Mouse (Mus musculus) skeletal muscle tissue, adult 2 months (tissue): ENCODE measurements around the gene Olfr538.
"Not testable (repeated sequence)": the region's sequence is repeated elsewhere in the genome, so short reads cannot be mapped to it uniquely, and the experiment has no call there.

Experiments
- DNase-seq: peaks from one replicate; pipeline ENCODE4 v3.0.0-alpha.2; 2012; ENCODE audit warnings: low read depth, low spot score

Gene Olfr538

DNA sequence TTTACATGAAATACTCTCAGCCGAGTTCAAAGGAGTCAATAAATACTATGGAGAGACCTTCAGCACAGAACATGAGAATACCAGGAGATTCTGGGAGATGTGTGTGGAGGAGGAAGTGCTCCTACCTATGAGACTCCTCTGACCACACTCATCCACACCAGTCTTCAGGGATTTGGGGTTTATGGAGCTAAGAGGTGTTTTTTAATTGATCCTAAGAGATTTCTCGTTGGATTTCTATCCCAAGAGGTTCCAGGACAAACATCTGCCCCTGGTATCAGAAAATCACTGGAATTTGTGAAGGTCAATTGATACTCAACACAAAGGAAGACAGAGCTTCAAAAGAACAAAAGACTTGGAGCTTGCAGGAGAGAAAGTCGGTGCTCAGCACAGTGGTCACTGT lies at the start of gene Olfr538:
TSS of gene Olfr538 (plus strand) at position 301 of the 400 bp plus-strand sequence.
- no peak for DNase-seq

DNA sequence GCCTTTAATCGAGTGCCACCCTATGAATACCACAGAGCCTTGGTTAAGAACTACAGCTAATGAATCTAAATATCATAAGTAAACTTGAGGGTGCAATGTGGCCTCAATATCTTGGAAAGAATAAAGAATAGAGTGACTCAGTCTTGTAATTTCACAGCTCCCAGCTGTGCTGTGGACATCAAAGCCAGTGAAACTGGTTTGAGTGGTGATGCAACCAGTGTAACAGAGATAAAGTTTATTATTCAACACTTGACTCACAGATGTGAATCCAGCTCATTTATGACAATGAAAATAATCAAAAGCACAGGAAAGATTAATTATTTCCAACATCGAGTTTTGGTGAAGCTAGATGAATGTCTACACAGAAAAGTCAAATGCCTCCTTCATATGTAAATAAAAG lies 27.9 kb upstream of the Olfr538 start:
- no peak for DNase-seq

DNA sequence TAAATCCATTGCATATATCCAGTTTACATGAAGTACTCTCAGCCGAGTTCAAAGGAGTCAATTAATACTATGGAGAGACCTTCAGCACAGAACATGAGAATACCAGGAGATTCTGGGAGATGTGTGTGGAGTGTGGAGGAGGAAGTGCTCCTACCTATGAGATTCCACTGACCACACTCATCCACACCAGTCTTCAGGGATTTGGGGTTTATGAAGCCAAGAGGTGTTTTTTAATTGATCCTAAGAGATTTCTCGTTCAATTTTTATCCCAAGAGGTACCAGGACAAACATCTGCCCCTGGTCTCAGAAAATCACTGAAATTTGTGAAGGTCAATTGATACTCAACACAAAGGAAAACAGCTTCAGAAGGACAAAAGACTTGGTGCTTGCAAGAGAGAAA lies 33.3 kb downstream of the Olfr538 start, which contains the start of gene Olfr46:
TSS of gene Olfr46 (plus strand) at position 301 of the 400 bp plus-strand sequence.
- DNase-seq, result not testable (repeated sequence)
